Mouse (Mus musculus): ENCODE data around the gene Gsta3.
"Not testable (repeated sequence)": the region's sequence is repeated elsewhere in the genome, so short reads cannot be mapped to it uniquely, and the experiment has no call there.

- TF ChIP-seq CTCF, EP300 (IDR thresholded peaks at IDR 0.05; ENCODE audit: low read depth): not testable (repeated sequence)
Observed at GRCm38 (mm10) chr1:21284644-21285043, 44.3 kb downstream of the Gsta3 start.

Data from liver, postnatal 0 days (tissue).